Mouse (Mus musculus) gastrocnemius, postnatal 4 days (tissue): ENCODE data around the gene Rbm19. TPM values are rescaled to one million over a fixed set of nuclear protein-coding genes. Genes with fewer than 3 reads are reported as not detected.

Experiments used
- DNase-seq, 2 experiments: peaks; one replicate each; pipeline ENCODE4 v3.0.0; 2021 to 2022; ENCODE audit warnings: low spot score in 2 of 2, mixed read lengths in 2 of 2
- total RNA-seq, 2 experiments: library from RNA; stranded (reverse); gene quantifications; 2 replicates each; pipeline ENCODE4 v1.2.3; 2021

Rbm19 gene
- total RNA-seq, 2 experiments from 2014 or later: 21.8 to 25.6 TPM

DNA sequence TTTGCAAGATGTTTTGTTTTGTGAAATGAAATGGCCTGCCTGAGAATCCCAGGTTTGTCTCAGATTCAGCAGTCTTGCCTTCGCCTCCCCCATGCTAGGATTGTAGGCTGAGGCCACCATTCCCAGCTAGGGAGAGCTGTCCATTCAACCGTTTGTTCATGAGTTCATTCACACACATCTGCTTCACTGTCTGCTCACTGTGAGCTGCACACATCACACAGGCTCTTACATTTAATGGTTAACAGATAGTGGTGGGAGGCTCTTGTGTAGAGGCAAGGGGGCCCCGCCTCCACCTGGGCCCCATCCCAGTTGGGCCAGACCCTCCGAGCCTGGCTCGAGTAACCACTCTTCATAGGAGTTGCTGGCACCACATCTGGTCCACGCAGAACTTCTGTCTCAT, 47.2 kb downstream of the Rbm19 start:
- DNase-seq: no peak

DNA sequence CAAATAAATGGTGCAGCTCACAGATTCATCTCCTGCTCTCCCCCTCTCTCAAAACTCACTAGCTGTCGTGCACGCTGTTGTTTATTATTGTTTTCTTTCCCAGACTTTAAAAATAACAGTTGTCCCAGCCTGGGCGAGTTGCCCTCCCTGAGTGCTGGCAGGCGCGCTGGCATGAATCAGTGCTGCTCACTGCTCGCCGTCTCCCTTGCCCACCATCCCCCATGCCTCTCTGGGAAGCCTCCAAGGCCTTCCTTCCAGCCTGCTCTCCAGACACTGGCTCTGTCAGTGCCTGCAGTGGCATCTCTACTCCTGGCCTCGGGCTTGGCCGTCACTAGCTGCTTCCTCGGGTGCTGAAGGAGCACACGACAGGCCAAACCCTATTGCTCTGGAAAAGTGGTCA, 48.2 kb downstream of the Rbm19 start:
- DNase-seq: peak in 1 of 2 experiments; percentile 27

DNA sequence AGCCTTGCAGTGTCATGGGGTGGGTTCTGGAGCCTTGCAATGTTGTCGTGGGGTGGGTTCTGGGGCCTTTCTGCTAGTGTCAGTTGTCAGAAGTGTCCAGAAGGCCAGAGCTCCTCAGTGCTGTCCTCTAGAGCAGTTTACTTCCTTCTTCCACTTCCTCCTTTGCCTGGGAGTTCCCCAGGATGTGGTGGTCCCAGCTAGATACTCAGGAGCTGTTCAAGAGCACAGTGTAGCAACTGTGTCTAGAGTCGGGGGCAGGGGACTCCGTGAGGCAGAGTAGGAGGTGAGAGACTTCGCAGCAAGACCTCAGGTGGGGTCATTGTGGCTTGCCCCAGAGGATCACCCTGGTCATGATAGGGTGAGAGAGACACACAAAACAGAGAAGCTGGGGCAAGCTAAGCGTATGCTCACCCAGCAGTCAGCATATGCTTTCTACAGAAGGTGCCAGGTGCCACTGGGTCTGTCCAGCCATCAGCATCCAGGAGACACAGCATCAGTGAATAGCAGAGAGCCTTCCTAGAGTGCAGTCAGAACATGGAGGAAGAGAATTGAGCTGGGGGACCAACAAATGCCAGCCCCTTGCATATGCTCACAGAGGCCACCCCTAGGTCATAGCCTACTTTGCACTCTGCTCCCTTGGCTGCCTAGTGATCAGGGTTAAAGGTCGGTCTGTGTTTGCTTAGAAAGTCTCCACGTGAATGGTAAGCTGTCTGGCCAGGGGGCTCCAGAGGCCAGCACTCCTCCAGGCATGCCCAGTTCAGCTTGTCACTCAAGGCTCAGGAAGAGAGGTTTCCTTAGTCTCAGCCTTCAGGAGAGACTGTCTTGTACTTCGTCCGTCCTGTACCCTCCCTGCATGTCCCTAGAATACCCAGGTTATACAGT, 49.0 kb downstream of the Rbm19 start:
- DNase-seq: no peak

DNA sequence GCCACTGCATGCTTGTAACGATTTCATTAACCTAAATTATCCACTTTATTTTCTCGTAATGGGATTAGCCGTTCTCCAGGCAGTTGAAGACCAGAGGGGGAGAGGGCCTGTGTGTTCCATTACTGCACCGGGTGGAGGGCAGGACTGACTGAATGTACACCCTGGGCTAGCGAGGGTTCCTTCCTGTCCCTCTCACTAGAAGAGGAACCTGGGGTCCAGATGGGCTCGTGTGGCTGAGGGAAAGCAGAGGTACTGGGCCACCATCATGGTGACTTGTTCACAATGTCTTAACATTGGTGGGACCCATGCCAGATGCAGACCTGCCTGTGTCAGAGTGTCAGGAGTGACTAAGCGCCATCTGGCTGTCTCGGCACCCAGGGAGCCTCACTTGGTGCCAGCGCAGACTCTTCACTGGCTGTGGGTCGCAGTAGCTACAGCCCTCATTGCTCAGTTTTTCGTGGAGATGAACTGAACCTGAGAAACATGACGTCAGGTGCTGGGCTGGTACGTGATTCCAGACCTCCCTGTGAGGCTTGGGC, 51.6 kb downstream of the Rbm19 start:
- no peak for DNase-seq

DNA sequence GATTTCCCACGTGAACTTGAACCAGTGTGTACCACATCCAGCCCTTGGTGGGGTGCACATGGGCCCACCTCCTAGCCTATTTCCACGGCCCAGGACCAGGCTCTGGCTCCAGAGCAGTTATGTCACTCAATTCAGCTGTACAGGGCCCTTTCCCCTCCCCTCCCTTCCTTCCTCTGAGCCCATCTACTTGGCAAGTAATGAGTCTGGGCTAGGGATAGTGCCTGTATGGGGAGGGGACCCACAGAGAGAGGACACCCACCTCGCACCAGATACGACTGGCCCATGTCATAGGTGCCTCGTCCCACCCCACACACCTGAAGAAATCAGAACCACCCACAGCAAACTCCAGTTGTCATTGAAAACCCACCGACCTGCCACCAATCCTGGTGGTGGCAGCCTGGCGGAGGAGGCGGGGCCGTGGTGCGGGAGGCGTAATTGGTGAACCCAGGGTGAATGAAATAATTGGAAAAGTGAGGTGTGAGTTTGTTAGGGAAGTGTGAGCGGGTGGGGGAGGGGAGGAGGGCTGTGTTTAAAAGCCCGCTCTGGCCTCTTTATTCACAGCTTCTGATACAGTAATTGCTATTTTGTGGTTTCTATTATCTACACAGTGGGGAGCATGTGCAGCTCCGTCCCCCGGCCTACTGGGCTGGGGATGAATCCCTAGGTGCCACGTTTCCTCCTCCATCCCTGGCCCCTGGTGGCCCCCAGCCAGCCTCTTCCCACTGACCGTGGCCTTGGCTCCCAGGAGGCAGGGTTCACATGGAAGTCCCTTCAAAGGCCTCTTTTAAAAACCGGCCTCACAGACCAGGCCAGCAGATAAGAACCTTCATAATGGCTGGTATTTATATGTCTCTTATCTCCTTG, 55.8 kb downstream of the Rbm19 start:
- DNase-seq: no peak

DNA sequence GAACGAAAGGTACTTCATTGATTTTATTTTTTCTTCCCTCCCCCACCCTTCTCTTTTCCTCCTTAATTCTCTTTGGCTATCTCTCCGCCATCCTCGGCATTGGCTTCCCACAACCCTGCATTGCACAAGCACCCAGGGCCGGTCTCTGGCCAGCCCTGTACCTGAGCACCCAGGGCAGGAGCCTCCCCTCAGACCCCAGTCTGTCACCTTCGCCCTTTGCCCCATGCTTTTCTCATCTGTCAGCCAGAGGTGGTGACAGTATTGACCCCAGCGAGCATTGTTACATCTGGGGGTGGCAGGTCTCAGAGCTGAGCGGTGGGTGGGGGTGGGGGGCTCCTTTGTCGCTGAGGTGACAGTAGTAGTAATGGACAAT, 56.5 kb downstream of the Rbm19 start:
- no peak for DNase-seq

DNA sequence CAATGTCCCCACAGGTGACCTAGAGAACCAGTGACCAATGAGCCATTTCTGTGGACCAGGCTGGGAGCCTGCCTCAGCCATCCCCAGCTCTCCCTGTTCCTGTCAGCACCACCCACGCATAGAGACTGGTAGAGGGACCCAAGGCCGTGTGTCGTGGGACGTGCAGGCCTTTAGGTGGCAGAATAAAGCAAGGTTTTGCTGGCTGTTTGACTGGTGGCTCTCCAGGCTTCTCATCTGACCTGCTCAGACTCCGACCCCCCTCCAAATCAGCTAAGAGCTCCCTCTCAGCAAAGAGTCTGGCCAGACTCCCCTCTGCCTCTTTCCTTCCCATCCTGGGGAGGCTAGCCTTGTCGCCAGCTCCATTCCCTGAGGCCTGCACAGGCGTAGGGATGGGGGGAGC, 58.1 kb downstream of the Rbm19 start:
- no peak for DNase-seq

DNA sequence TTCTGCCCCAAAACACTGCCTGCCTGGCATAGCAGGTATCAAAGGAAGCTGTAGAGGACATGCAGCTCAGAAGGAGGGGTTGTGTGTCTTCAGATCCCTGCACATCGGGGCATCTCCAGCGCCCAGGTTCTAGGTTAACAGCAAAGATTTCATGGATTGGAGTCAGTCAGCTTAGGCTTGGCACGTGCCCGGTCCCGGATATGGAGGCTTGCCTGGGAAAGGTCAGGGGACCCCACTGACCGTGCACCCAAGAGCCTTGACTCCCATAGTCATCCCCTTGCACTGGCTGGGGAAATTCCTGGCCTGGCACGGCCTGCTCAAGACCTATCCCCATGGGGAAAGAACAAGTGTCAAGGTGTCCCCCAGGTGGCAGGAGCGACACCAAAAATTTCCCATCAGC, 59.0 kb downstream of the Rbm19 start:
- no peak for DNase-seq

DNA sequence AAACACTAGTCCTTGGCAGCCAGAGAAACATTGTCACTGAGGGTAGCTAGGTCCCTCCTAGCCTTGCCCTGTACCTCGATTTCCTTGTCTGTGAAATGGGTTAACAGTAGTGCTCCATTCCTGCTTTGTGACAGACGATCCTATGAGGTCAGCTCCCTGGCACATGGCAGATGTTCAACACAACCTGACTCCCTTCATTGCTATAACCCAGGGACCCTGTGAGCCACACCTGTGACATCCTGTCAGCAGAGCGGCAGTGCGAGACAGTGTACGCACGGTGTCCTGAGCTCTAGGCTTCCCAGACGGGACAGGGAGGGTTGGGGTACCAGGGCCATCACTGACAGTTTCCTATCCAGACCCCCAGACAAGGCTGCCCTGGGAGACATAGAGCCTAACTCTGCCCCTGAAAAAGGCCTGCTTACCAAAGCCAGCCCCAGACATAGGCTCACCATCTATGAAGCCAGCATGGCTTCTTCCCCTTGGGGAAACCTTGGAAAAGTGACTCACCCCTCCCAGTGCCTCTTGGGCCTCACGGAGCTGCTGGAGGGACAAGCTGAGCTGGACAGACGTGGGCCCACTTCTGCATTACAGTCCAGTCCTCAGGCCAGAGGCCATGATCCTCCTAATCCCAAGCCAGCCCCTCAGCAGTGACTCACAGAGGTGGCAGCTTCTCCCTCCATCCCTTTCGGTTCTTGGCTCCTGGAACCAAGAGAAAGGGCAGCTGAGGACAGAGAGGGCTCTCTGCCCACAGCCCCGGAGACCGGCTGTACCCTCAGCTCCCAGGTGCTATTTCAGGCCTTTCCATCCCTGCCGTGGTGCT, 60.2 kb downstream of the Rbm19 start:
- no peak for DNase-seq

DNA sequence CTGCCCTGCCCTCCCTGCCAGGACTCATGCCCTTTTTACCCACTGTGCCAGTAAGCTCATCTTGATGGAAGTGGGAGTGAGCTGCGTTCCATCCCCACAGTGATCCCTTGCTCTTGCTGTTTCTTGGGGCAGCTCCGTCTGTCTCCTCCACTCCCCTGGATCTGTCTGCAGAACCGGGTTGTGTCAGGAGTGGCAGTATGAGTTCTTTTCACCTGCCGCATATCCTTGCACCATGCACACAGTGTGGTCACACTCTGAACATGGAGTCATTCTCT, 60.7 kb downstream of the Rbm19 start:
- DNase-seq: no peak

DNA sequence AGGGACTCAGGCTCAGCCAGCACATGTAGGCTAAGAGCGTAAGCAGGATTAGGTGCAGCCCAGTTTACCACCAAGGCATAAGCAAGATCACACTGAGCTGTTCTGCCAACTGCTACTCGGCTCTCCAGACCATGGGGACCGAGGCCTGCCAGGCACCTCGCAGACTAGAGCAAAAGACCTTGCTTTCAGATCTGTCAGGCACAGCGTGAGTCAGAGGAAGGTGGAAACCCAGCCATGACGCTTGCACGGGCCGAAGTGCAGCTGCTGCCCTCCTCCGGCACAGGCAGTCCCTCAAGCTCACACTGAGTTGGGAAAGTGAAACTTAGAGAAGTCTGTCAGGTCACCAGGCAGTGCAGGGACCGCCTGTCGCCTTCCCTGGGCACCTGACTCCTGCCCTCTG, 63.8 kb downstream of the Rbm19 start:
- no peak for DNase-seq

DNA sequence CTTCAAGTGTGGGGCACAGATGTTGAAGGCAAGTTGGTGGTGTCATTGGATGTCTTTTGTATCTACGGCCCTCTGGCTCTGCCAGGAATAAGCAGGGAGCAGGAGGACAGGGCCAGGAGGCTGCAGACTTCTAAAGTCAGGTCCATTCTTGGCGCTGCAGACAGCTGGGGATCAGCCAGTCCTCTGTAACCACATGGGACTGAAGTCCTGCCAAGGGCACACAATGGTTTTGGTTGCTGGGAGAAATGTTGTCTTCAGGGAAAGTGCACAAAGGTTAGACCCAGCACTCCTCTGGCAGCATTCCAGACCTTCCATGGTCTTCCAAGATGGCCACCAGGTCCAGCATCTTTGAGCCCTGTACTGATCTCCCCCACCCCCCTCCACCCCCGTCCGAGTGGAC, 65.1 kb downstream of the Rbm19 start:
- DNase-seq: no peak

DNA sequence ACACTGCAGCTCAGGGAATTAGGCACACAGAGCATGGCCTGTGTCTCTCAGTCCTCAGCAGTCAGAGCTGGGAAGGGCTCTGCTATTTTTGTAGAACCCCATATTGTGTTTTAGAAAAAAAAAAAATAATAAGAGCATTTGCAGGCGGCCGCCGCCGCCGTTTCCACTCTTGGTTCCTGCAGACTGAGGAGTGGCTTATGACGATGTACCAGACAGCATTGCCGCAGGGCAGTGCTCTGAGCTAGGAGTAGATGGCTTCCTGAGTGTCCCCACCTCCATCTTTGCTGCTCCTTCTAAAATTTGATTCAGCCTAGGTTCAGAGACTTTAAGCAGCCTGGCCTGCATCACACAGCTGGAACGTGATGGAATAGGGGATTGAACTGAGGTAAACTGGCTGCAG, 67.1 kb downstream of the Rbm19 start:
- DNase-seq: no peak

DNA sequence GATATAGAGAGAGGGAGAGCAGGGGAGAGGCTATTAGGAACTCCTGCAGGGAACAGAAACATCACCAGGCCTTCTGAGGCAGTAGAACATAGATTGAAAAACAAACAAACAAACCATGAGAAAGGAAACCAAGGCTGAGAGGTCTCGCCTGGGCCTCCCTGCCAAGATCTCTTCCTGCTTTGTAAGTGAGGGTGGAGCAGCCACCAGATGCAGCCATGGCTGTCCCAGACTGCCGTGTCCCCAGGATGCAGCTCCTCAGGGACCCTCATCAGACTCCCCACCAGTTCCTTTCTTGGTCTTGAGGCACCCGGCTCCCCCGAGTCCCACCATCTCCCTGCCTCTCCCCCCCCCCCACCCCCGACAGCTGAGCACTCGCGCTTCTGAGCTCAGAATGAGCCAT, 67.5 kb downstream of the Rbm19 start:
- no peak for DNase-seq

DNA sequence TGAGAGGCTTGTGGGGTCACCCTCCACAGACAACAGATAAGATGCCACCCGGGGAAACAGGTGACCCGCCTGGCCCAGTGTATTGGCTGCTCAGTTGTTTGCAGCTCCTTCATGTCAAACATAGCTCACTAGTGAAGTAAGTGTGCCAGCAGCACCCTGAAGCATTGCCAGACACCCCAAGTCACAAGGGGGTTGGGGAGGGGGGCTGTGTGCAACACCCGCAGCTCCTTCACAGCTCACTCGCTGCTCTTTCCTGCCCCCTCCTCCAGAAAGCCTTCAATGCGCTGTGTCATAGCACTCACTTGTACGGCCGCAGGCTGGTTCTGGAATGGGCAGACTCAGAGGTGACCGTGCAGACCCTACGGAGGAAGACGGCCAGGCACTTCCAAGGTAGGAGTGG, 69.7 kb downstream of the Rbm19 start:
- DNase-seq: no peak

DNA sequence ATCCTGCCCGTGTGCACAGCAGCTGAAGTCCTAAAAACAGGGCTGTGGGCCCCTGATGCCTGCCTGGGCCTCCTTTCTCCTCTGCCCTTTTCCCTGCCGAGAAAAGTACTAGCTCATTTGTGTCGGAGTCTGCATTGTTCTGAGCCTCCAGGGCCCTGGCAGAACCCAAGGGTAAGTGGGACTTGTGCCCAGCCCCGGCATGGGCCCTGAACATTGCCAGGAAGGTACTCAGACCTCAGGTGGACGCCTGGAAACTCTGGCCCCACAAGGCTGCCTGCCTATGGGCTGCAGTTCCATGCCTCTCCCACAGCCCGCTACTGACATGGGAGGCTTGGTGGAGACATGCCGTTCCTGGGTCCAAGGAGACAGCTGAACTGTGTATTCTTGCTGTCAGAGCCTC, 72.3 kb downstream of the Rbm19 start:
- DNase-seq: no peak

DNA sequence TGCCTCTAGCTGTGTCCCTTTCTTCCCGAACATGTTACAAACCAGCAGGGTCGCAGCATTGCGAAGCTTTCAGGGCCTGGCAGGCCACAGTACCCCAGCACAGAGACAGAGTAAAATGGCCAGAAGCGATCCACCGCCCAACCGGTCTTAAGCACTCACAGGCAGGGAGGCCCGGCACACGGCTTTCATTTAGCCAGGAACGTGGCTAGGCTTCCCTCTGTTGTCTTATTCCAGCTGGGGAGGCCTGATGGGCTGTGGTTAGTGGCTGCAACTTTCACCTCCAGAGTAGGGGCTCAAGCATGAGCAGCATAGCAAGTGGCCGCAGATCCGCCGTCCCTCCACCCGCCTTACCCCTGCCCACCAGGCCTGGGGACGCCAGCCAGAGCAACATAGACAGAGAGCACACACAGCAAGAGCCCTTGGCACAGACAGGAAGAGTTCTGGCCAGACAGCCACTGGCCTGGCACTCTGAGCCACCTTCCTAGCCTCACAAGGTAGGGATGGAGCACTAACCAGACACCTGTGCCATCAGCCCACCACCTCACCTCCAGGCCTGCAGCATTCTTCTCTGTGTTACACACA, 73.8 kb downstream of the Rbm19 start:
- no peak for DNase-seq

DNA sequence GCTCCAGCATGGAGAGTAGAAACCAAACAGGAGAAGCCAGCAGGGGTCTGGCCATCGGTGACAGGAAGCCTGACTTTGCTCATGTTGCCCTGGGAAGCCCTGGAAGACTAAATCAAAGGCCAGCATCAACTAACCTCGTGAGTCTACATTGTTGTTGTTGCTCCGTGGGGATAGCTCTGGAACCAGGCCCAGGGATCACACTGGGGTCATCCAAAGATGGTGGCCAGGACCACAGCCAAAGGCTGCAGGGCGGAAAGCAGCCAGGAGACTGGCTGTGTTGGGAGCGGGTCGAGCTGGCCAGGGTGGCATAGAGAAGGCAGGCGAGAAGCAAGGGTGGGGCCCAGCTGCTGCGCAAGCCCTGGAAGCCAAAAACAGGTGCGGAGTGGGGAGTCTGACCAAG, 75.4 kb downstream of the Rbm19 start:
- DNase-seq: no peak

DNA sequence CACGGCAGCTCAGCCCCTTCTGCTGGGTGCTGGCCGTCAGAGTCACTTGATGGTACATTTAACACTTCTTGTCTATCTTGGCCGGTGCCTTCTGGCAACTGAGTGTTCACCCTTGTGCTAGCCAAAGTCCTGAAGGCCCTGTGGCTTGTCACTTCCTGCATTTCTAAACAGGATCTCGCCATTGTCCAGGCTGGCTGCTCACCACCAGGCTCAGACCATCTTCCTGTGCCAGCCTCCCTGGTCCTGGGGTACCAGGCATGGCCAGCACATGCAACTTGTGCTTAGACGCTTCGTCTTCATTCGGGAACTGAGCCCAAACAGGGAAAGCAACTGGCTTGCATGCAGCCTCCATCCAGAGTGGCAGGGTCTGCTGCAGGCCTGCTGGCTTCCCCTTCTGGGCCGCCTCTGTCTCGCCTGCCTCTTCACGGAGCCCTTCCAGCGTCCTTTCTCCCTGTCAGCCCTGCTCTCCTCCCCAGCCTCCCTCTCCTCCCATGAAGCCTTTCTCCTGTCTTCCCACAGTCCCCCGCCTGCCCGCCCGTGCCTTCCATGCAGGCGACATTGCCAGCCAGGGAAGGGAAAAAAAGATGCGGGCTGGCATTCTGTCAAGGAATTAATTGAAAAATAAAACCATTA, 78.2 kb downstream of the Rbm19 start:
- peak in 1 of 2 experiments; percentile 27 for DNase-seq

DNA sequence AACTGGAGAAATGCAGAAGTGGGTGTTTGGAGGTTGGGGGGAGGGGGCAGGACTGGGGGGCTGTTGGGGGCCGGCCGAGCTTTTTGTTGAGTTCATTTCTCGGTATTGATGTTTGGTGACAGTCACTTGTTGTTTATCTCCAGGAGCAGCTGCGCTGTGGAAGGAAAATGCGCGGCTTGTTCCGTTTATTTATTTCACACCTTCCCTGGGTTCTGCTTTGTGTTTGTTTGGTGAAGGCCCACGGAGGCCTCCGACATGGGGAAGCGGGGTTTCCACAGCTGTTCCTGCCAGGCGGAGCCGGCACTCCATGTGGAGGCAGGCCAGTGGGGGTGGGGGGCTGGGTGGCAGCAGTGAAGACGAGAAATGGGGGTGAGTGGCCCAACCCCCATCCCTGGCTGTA, 78.7 kb downstream of the Rbm19 start:
- DNase-seq: no peak

DNA sequence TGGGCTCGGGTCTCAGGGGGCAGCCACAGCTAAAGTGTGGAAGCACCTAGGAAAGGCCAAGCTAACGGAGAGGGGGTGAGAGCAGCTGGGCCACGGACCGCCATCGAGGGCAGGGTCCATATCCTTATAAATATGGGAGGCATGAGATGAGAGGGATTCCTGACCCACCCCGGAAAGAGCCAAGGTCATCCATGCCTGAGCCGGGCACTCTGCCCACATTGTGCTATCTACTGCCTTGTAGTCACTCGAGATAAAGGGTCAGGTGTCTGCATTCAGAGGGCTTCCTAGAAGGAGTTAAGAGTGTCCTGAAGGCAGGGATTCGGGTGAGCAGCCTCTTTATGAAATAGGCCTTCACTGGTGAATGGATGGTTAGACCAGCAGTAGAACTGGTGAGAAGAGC, 80.6 kb downstream of the Rbm19 start:
- DNase-seq: no peak
